Mouse (Mus musculus) heart, postnatal 0 days (tissue): ENCODE measurements around the gene Kif5c.

Experiments
- CTCF ChIP-seq: IDR thresholded peaks from 2 replicates; pipeline ENCODE4 v1.5.1; 2016; ENCODE audit warnings: antibody characterized with exemption, control low read depth, low read depth
- EP300 ChIP-seq: IDR thresholded peaks from 2 replicates; pipeline ENCODE4 v1.6.1; 2016; ENCODE audit warnings: antibody characterized with exemption, low read depth

GRCm38 (mm10) chr2:49716490-49716889 lies 97.4 kb downstream of the Kif5c start:
- TF ChIP-seq CTCF (no peak), EP300 (no peak)
